Mouse (Mus musculus): ENCODE measurements around the gene Sncg. TPM values are rescaled to one million over a fixed set of nuclear protein-coding genes. Genes with fewer than 3 reads are reported as not detected.

Gene Sncg
- polyA plus RNA-seq, 2 experiments: 0.17 TPM; not detected in 1

DNA sequence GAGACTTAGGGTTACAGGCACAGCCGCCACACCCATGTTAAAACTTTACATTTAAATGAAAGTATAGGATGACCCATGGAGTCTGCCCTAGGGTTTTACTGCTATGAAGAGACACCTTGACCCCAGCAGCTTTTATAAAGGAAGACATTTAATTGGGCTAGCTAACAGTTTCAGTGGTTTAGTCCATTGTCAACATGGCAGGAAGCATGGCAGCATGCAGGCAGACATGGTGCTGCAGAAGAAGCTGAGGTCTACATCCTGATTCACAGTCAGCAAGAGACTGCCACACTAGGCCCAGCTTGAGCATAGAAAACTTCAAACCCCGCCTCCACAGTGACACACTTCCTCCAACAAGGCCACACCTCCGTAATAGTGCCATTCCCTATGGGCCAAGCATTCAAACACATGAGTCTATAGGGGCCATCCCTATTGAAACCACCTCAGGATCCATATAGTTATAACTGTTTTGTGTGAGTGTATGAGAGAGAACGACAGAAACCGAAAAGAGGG, 51.0 kb downstream of the Sncg start:
- no peaks in the 10 kb centered on the region for H3K4me1 ChIP-seq (replicated peaks; ENCODE audit: control insufficient read depth in 2 of 2, insufficient read depth in 2 of 2, low read length in 1 of 2)
- no peak overlapping the region for H3K4me3 ChIP-seq (ENCODE audit: insufficient read depth in 1 of 2, low read depth in 2 of 2, low read length in 2 of 2)
- no peaks in the 10 kb centered on the region for H3K9me3 ChIP-seq (ENCODE audit: control insufficient read depth, low read length)
- no peaks in the 10 kb centered on the region for H3K27me3 ChIP-seq (ENCODE audit: control insufficient read depth, insufficient read depth, low read length)
- peaks cover 2% of the 10 kb centered on the region for H3K36me3 ChIP-seq (replicated peaks; ENCODE audit: control insufficient read depth, insufficient read depth, low read depth)
- no peak overlapping the region for H3K4me2 ChIP-seq (ENCODE audit: low read depth)
- ATAC-seq (ENCODE audit: insufficient read depth): no peak
- WGBS (ENCODE audit: insufficient replicate concordance): 81% methylated on average over 5 of the region's 5 CpGs
- TF ChIP-seq CTCF (IDR thresholded peaks at IDR 0.05; ENCODE audit: low read depth): no peak
- no peak for TF ChIP-seq EP300 (IDR thresholded peaks at IDR 0.05; ENCODE audit: low read depth)
- no peak overlapping the region for H3K27ac ChIP-seq
- DNase-seq (ENCODE audit: low read depth in 3 of 3, low spot score in 3 of 3): no peak
- H3K9ac ChIP-seq (replicated peaks): no peak overlapping the region

Other genes with a start within 250 kb of the Sncg start
- gene Npy4r, start 222.3 kb downstream of the Sncg start, polyA plus RNA-seq (2012; rRNA removed): 0.01 TPM in 2 replicates
- gene Npy4r, start 222.3 kb downstream of the Sncg start, polyA plus RNA-seq (2014; fragmentation: Nextera tagmentation; extraction: Ambion mirVana): 0.08 TPM in 1 of 2 replicates, not detected in the other
- 0.04 and 0.11 TPM in 2 replicates for gene Gprin2, start 173.1 kb downstream of the Sncg start, polyA plus RNA-seq (2012; rRNA removed)
- 0.03 and 0.09 TPM in 2 replicates for gene Gprin2, start 173.1 kb downstream of the Sncg start, polyA plus RNA-seq (2014; fragmentation: Nextera tagmentation; extraction: Ambion mirVana)
- 0.64 and 0.74 TPM in 2 replicates for gene Syt15, start 155.2 kb downstream of the Sncg start, polyA plus RNA-seq (2012; rRNA removed)
- gene Syt15, start 155.2 kb downstream of the Sncg start, polyA plus RNA-seq (2014; fragmentation: Nextera tagmentation; extraction: Ambion mirVana): 0.13 and 0.30 TPM in 2 replicates
- gene Shld2, start 64.3 kb downstream of the Sncg start, polyA plus RNA-seq (2012; rRNA removed): 2.0 and 3.0 TPM in 2 replicates
- gene Shld2, start 64.3 kb downstream of the Sncg start, polyA plus RNA-seq (2014; fragmentation: Nextera tagmentation; extraction: Ambion mirVana): 4.8 and 5.6 TPM in 2 replicates
- 140 and 186 TPM in 2 replicates for gene Glud1, start 64.1 kb downstream of the Sncg start, polyA plus RNA-seq (2012; rRNA removed)
- 145 and 151 TPM in 2 replicates for gene Glud1, start 64.1 kb downstream of the Sncg start, polyA plus RNA-seq (2014; fragmentation: Nextera tagmentation; extraction: Ambion mirVana)
- gene Fam25c, start 19.4 kb downstream of the Sncg start, polyA plus RNA-seq (2012; rRNA removed): 0.48 TPM in 1 of 2 replicates, not detected in the other
- 0.28 and 0.40 TPM in 2 replicates for gene Fam25c, start 19.4 kb downstream of the Sncg start, polyA plus RNA-seq (2014; fragmentation: Nextera tagmentation; extraction: Ambion mirVana)
- 1.0 and 1.1 TPM in 2 replicates for gene Mmrn2, start 676 bp upstream of the Sncg start, polyA plus RNA-seq (2012; rRNA removed)
- gene Mmrn2, start 676 bp upstream of the Sncg start, polyA plus RNA-seq (2014; fragmentation: Nextera tagmentation; extraction: Ambion mirVana): 1.3 and 1.8 TPM in 2 replicates
- 1.9 and 2.8 TPM in 2 replicates for gene Bmpr1a, start 128.6 kb upstream of the Sncg start, polyA plus RNA-seq (2012; rRNA removed)
- gene Bmpr1a, start 128.6 kb upstream of the Sncg start, polyA plus RNA-seq (2014; fragmentation: Nextera tagmentation; extraction: Ambion mirVana): 3.2 and 3.9 TPM in 2 replicates
- gene 9230112D13Rik, start 148.0 kb upstream of the Sncg start, polyA plus RNA-seq (2012; rRNA removed): not detected in 2 replicates
- not detected in 2 replicates for gene 9230112D13Rik, start 148.0 kb upstream of the Sncg start, polyA plus RNA-seq (2014; fragmentation: Nextera tagmentation; extraction: Ambion mirVana)
- gene Ldb3, start 213.9 kb upstream of the Sncg start, polyA plus RNA-seq (2012; rRNA removed): 0.03 and 0.07 TPM in 2 replicates
- 0.04 and 0.05 TPM in 2 replicates for gene Ldb3, start 213.9 kb upstream of the Sncg start, polyA plus RNA-seq (2014; fragmentation: Nextera tagmentation; extraction: Ambion mirVana)
- gene Opn4, start 225.4 kb upstream of the Sncg start, polyA plus RNA-seq (2012; rRNA removed): not detected in 2 replicates
- gene Opn4, start 225.4 kb upstream of the Sncg start, polyA plus RNA-seq (2014; fragmentation: Nextera tagmentation; extraction: Ambion mirVana): not detected in 2 replicates